Mouse (Mus musculus): ENCODE measurements around the gene Rnh1.

- TF ChIP-seq CTCF (IDR thresholded peaks at IDR 0.05; ENCODE audit: low read depth, low read length) (no peak), EP300 (IDR thresholded peaks at IDR 0.05; ENCODE audit: insufficient read depth, low read depth, low read length) (no peak)
These were observed 31.9 kb upstream of the Rnh1 start for GRCm38 (mm10) chr7:141204546-141204945.
